Mouse (Mus musculus): ENCODE measurements around the gene Tpra1. TPM values are rescaled to one million over a fixed set of nuclear protein-coding genes. Genes with fewer than 3 reads are reported as not detected.
A peak's percentile ranks its signal among the peaks of the same experiment; 100 is the strongest.

The Tpra1 gene
- total RNA-seq (2015) = 24.0 and 26.1 TPM in 2 replicates
- total RNA-seq (2017) = 32.4 and 35.5 TPM in 2 replicates

GRCm38 (mm10) chr6:88901947-88902820, at the start of gene Tpra1:
Gene Tpra1, plus strand, starts transcription at chr6:88902251.
- ATAC-seq (ENCODE audit: poor library complexity, severe bottlenecking) = peak; percentile 71

GRCm38 (mm10) chr6:88854509-88854908, 47.5 kb upstream of the Tpra1 start:
- ATAC-seq (ENCODE audit: poor library complexity, severe bottlenecking) = no peak

GRCm38 (mm10) chr6:88855636-88856035, 46.4 kb upstream of the Tpra1 start:
- ATAC-seq (ENCODE audit: poor library complexity, severe bottlenecking) = peak; percentile 73

GRCm38 (mm10) chr6:88857249-88857648, 44.8 kb upstream of the Tpra1 start:
- no peak for ATAC-seq (ENCODE audit: poor library complexity, severe bottlenecking)

- no peak for ATAC-seq (ENCODE audit: poor library complexity, severe bottlenecking)
These were observed 44.2 kb upstream of the Tpra1 start for GRCm38 (mm10) chr6:88857830-88858229.

GRCm38 (mm10) chr6:88858341-88858740, 43.7 kb upstream of the Tpra1 start:
- no peak for ATAC-seq (ENCODE audit: poor library complexity, severe bottlenecking)

GRCm38 (mm10) chr6:88860914-88861313, 41.1 kb upstream of the Tpra1 start:
- ATAC-seq (ENCODE audit: poor library complexity, severe bottlenecking) = peak; percentile 84

- peak; percentile 62 for ATAC-seq (ENCODE audit: poor library complexity, severe bottlenecking)
These were observed 36.3 kb upstream of the Tpra1 start for GRCm38 (mm10) chr6:88865704-88866103.

- ATAC-seq (ENCODE audit: poor library complexity, severe bottlenecking) = no peak
These were observed 32.6 kb upstream of the Tpra1 start for GRCm38 (mm10) chr6:88869459-88869858.

- no peak for ATAC-seq (ENCODE audit: poor library complexity, severe bottlenecking)
These were observed 31.5 kb upstream of the Tpra1 start for GRCm38 (mm10) chr6:88870594-88870993.

- no peak for ATAC-seq (ENCODE audit: poor library complexity, severe bottlenecking)
These were observed 30.5 kb upstream of the Tpra1 start for GRCm38 (mm10) chr6:88871546-88871945.

GRCm38 (mm10) chr6:88872811-88873210, 29.2 kb upstream of the Tpra1 start:
- ATAC-seq (ENCODE audit: poor library complexity, severe bottlenecking) = no peak

GRCm38 (mm10) chr6:88873965-88874867, 27.8 kb upstream of the Tpra1 start:
- ATAC-seq (ENCODE audit: poor library complexity, severe bottlenecking) = no peak

- ATAC-seq (ENCODE audit: poor library complexity, severe bottlenecking) = peak; percentile 33
These were observed 27.1 kb upstream of the Tpra1 start, which contains the start of gene Podxl2 for GRCm38 (mm10) chr6:88874868-88875508. Gene Podxl2, minus strand, starts transcription at chr6:88875044.

GRCm38 (mm10) chr6:88879471-88879870, 22.6 kb upstream of the Tpra1 start:
- no peak for ATAC-seq (ENCODE audit: poor library complexity, severe bottlenecking)

- no peak for ATAC-seq (ENCODE audit: poor library complexity, severe bottlenecking)
These were observed 20.7 kb upstream of the Tpra1 start for GRCm38 (mm10) chr6:88881334-88881733.

GRCm38 (mm10) chr6:88884195-88884594, 17.9 kb upstream of the Tpra1 start:
- ATAC-seq (ENCODE audit: poor library complexity, severe bottlenecking) = no peak

GRCm38 (mm10) chr6:88884690-88885089, 17.4 kb upstream of the Tpra1 start:
- ATAC-seq (ENCODE audit: poor library complexity, severe bottlenecking) = no peak

- ATAC-seq (ENCODE audit: poor library complexity, severe bottlenecking) = no peak
These were observed 16.2 kb upstream of the Tpra1 start for GRCm38 (mm10) chr6:88885644-88886416.

- no peak for ATAC-seq (ENCODE audit: poor library complexity, severe bottlenecking)
These were observed 15.6 kb upstream of the Tpra1 start for GRCm38 (mm10) chr6:88886417-88886967.
